Mouse (Mus musculus): Measurements from ENCODE around the gene Hectd3.
A peak's percentile ranks its signal among the peaks of the same experiment; 100 is the strongest.

Hectd3 gene

GRCm38 (mm10) chr4:117018327-117018726 lies 23.2 kb downstream of the Hectd3 start:
- DNase-seq, result no peak

DNA sequence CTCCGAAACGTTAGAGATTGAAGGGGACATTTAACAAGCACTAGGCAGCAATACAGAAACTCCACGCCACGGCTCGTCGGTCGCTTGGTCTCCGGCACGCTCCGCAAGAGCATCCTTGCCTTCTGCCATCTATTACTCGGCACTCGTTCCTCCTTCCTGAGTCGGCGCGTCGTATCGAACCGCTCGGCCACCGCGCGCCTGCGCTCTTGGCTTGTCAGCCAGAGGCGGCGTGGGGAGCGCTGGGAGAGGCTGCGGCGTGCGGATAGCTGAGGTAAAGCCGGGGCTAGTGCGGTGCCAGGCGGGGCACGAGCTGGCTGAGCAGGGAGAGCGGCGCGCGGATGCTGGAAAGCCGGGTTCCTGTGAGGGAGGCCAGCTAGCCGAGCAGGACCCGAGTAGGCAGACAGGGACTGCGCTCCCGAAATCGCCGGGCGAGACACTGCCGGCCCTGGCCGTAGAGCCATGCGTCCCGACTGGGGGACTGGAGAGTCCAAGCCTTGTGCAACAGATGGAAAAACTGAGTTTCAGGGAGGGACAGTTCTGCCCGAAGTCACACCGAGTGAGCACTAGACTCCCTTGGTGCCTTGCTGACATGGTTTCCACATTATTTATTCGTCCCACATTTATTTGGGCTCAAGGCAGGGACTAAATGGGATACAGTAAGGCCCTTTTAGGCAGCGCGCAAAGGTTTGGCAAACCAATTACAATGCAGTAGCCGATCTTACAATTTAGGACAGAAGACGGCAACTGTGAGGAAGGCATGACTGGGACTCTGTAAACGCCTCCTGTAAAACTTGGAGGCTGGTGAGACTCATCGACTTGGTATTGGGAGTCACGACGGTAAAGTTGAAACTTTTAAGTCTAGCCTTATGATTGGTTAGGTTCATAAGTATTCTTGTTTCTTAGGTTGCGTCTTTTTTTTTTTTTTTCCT lies 24.4 kb downstream of the Hectd3 start, which contains the start of gene Eif2b3:
Gene Eif2b3, plus strand, starts transcription at position 197 of the 929 bp plus-strand sequence.
- DNase-seq, result peak; percentile 87

DNA sequence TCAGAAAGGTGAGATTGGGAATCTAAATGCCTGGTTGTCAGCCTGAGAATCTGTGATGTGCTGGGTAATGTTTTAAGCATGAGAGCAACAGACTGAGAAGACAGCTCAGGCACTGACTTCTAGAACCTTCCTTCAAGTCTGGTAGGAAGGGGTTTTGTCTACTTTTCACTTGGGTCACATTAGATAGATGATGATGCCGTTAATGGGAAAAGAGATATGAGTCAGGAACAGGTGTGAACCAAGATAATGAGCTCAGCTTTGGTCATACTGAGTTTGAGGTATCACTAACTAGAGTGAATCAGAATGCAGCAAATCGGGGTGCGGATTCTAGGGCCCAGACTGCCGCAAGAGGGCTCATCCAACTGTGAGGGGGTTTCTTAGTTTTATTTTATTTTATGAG lies 28.4 kb downstream of the Hectd3 start:
- DNase-seq, result no peak

DNA sequence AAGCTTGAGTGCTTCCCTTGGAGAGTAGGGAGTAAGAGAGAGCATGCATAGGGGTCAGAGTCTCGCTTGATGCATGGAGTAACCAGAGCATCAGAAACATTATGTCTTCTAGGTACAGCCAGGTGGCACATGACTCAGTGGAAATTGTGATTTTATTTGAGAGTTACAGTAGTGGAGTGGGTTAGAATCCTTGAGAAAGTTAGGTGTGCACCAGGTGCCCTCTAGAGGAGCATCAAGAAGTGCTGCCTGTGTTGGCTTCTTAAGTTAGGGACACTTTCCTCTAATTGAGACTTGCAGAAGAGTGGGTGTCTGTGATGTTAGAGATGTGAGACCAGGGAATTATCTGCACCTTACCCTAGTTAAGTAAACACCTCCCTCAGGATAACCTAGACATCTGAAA lies 36.0 kb downstream of the Hectd3 start:
- no peak for DNase-seq

DNA sequence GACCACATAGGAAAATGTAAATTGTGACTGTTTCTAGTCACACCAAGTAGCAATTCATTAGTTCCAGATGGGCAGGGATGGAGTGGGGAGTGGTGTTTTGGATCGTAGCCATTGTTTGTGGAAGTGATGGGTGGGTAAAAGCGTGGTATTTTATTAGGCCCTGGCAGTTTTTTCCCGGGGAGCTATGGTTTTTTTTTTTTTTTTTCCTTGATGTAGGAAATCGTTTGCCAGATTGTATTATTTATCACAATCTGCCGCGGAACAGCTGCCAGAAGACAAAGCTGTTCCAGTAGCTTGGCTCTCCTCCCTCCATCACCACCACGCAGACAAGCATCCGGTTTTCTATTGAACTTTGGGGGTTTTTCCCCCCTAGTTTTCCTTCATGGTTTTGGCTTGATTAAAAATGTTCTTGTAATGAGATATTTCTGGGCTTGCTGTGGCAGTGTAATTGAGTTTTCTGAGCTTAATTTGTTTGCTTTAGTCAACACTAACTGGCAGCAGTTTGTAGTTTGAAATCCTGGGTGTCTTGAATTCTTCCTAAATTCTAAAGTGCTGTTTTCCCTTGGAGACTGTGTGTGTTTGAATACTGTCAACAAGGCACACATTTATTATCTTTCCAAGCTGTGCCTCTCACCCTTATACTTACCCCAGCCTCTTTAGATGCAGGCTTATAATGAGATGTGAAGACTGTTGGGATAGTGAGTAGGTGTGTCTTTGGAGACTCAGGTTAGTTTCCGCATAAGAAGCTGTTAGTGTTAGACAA lies 45.0 kb downstream of the Hectd3 start:
- peak; percentile 63 for DNase-seq

- no peak for DNase-seq
Observed at GRCm38 (mm10) chr4:117040791-117041190, 45.7 kb downstream of the Hectd3 start.

GRCm38 (mm10) chr4:117041283-117041721 lies 46.2 kb downstream of the Hectd3 start:
- no peak for DNase-seq

GRCm38 (mm10) chr4:117048836-117049235 lies 53.7 kb downstream of the Hectd3 start:
- no peak for DNase-seq

- DNase-seq, result no peak
Observed at GRCm38 (mm10) chr4:117049485-117049884, 54.4 kb downstream of the Hectd3 start.

GRCm38 (mm10) chr4:117052626-117053025 lies 57.5 kb downstream of the Hectd3 start:
- DNase-seq, result no peak

DNA sequence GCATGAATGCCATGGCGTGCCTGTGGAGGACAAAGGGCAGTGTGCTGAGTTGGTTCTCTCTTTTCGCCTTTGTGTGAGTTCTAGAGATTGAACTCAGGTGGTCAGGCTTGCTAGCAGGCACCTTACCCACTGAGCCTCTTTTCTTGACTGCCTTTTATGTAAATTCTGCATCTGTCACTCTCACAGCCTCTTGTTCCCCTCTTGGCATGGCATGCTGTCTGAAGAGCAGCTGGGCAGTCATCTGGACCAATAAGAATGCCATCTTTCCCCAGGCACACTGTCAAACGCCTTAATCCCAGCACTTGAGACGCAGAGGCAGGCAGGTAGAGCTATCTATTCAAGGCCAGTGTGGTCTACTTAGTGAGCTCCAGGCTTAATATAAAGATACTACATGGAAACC lies 58.8 kb downstream of the Hectd3 start:
- no peak for DNase-seq
